Mouse (Mus musculus) hindbrain, embryonic 11.5 days (tissue): ENCODE measurements around the gene Clta. TPM values are rescaled to one million over a fixed set of nuclear protein-coding genes. Genes with fewer than 3 reads are reported as not detected.
"Not testable (repeated sequence)": the region's sequence is repeated elsewhere in the genome, so short reads cannot be mapped to it uniquely, and the experiment has no call there.

ENCODE experiments used
- ATAC-seq: fragments of 200-750 bp; cut with Nextera tagmentation; 2 replicates; pipeline ENCODE4 v1.8.0; 2017; ENCODE audit warnings: mild to moderate bottlenecking, moderate TSS enrichment, moderate library complexity; ENCODE audit not compliant: low FRiP score
- DNase-seq: peaks from one replicate; pipeline ENCODE4 v3.0.0-alpha.2; 2015; ENCODE audit warnings: low spot score
- H3K27ac ChIP-seq: fragments of 300-500 bp; sonication (generic); 2 replicates; pipeline ENCODE4 v1.5.1; 2014; ENCODE audit warnings: mild to moderate bottlenecking, low read depth, low read length
- H3K27me3 ChIP-seq: fragments of 300-500 bp; sonication (generic); 2 replicates; pipeline ENCODE4 v1.6.1; 2014; ENCODE audit warnings: mild to moderate bottlenecking, low read length, moderate library complexity, mixed read lengths; ENCODE audit not compliant: control insufficient read depth, insufficient read depth
- H3K36me3 ChIP-seq: fragments of 300-500 bp; sonication (generic); 2 replicates; pipeline ENCODE4 v1.6.1; 2014; ENCODE audit warnings: mild to moderate bottlenecking, low read length, moderate library complexity, mixed read lengths; ENCODE audit not compliant: control insufficient read depth, insufficient read depth
- H3K4me1 ChIP-seq: fragments of 300-500 bp; sonication (generic); replicated peaks from 2 replicates; pipeline ENCODE4 v1.6.1; 2014; ENCODE audit warnings: low read length, mixed read lengths; ENCODE audit not compliant: control insufficient read depth, insufficient read depth
- H3K4me2 ChIP-seq: fragments of 300-500 bp; sonication (generic); replicated peaks from 2 replicates; pipeline ENCODE4 v1.6.1; 2014; ENCODE audit warnings: mild to moderate bottlenecking, low read depth, low read length
- H3K4me3 ChIP-seq: fragments of 300-500 bp; sonication (generic); 2 replicates; pipeline ENCODE4 v1.5.1; 2014; ENCODE audit warnings: low read depth, low read length
- H3K9ac ChIP-seq: fragments of 300-500 bp; sonication (generic); 2 replicates; pipeline ENCODE4 v1.6.1; 2014; ENCODE audit warnings: low read depth, low read length
- H3K9me3 ChIP-seq: fragments of 300-500 bp; sonication (generic); 2 replicates; pipeline ENCODE4 v1.6.1; 2016; ENCODE audit warnings: low read length; ENCODE audit not compliant: control insufficient read depth
- WGBS: fragments of 180-500 bp; shearing (Covaris S2); extraction: QIAGEN DNeasy Blood & Tissue Kit; methylation state at CpG from one replicate; pipeline ENCODE4 v1.1.7; 2014; 5-methylcytosine and 5-hydroxymethylcytosine counted together
- polyA plus RNA-seq: library from polyadenylated mRNA; unstranded; fragments of >200 nt; fragmentation: Nextera tagmentation; extraction: Ambion mirVana; gene quantifications from 2 replicates; pipeline ENCODE4 v1.2.1, GENCODE M21; 2014

The Clta gene
- polyA plus RNA-seq, 1 experiment from 2014 or later: 284 TPM

GRCm38 (mm10) chr4:44025570-44025969, 21.3 kb downstream of the Clta start:
- H3K4me1 ChIP-seq: no peaks in the 10 kb centered on the region
- H3K27me3 ChIP-seq: no peaks in the 10 kb centered on the region; the same call in 1 of the 2 replicates

GRCm38 (mm10) chr4:44028303-44029135, 24.3 kb downstream of the Clta start:
- Histone ChIP-seq H3K4me3 (no peak overlapping the region), H3K4me1 (no peaks in the 10 kb centered on the region), H3K9me3 (no peaks in the 10 kb centered on the region), H3K27me3 (no peaks in the 10 kb centered on the region; the same call in 1 of the 2 replicates), H3K9ac (no peak overlapping the region), H3K36me3 (peaks cover 18% of the 10 kb centered on the region), H3K4me2 (no peak overlapping the region), H3K27ac (no peak overlapping the region)
- DNase-seq: no peak
- ATAC-seq: no peak
- WGBS: 63% methylated on average over 16 of the region's 16 CpGs

More at GRCm38 (mm10) chr4:44025570-44025969, 21.3 kb downstream of the Clta start:
- Histone ChIP-seq H3K9me3 (no peaks in the 10 kb centered on the region), H3K27ac (no peak overlapping the region), H3K4me3 (no peak overlapping the region), H3K9ac (no peak overlapping the region), H3K4me2 (no peak overlapping the region), H3K36me3 (peaks cover 15% of the 10 kb centered on the region)
- WGBS: 94% methylated on average over 6 of the region's 6 CpGs
- DNase-seq: no peak
- no peak for ATAC-seq

- ATAC-seq: no peak
- Histone ChIP-seq H3K4me2 (no peak overlapping the region), H3K4me1 (no peaks in the 10 kb centered on the region), H3K27me3 (no peaks in the 10 kb centered on the region; the same call in 1 of the 2 replicates), H3K9ac (no peak overlapping the region), H3K9me3 (no peaks in the 10 kb centered on the region), H3K36me3 (peaks cover 18% of the 10 kb centered on the region), H3K4me3 (no peak overlapping the region), H3K27ac (no peak overlapping the region)
- WGBS: 97% methylated on average over 15 of the region's 15 CpGs
- DNase-seq: no peak
Observed at GRCm38 (mm10) chr4:44029661-44030066, 25.4 kb downstream of the Clta start.

GRCm38 (mm10) chr4:44031521-44031920, 27.3 kb downstream of the Clta start:
- no peak overlapping the region for H3K9ac ChIP-seq
- H3K4me2 ChIP-seq: no peak overlapping the region
- no peak overlapping the region for H3K4me3 ChIP-seq
- no peaks in the 10 kb centered on the region; the same call in 1 of the 2 replicates for H3K27me3 ChIP-seq
- H3K4me1 ChIP-seq: no peaks in the 10 kb centered on the region
- no peak for DNase-seq
- H3K9me3 ChIP-seq: no peaks in the 10 kb centered on the region
- WGBS: 96% methylated on average over 5 of the region's 5 CpGs
- ATAC-seq: no peak
- H3K36me3 ChIP-seq: peaks cover 12% of the 10 kb centered on the region; the same call in 1 of the 2 replicates
- H3K27ac ChIP-seq: no peak overlapping the region

GRCm38 (mm10) chr4:44036455-44036854, 32.2 kb downstream of the Clta start:
- H3K9ac ChIP-seq: no peak overlapping the region
- no peaks in the 10 kb centered on the region for H3K9me3 ChIP-seq
- no peak overlapping the region for H3K27ac ChIP-seq
- peaks cover 5% of the 10 kb centered on the region; the same call in 1 of the 2 replicates for H3K36me3 ChIP-seq
- H3K27me3 ChIP-seq: no peaks in the 10 kb centered on the region
- H3K4me2 ChIP-seq: no peak overlapping the region
- H3K4me3 ChIP-seq: no peak overlapping the region
- WGBS: 86% methylated on average over 5 of the region's 5 CpGs
- H3K4me1 ChIP-seq: no peaks in the 10 kb centered on the region
- DNase-seq (no peak), ATAC-seq (no peak)

GRCm38 (mm10) chr4:44040802-44041201, 36.5 kb downstream of the Clta start:
- Histone ChIP-seq H3K9ac (no peak overlapping the region), H3K4me3 (no peak overlapping the region), H3K27me3 (no peaks in the 10 kb centered on the region), H3K9me3 (no peaks in the 10 kb centered on the region), H3K27ac (no peak overlapping the region), H3K36me3 (no peaks in the 10 kb centered on the region), H3K4me2 (no peak overlapping the region), H3K4me1 (no peaks in the 10 kb centered on the region)
- ATAC-seq: no peak
- no peak for DNase-seq
- WGBS: 94% methylated on average over 4 of the region's 4 CpGs

- no peak for ATAC-seq
- Histone ChIP-seq H3K9me3 (no peaks in the 10 kb centered on the region), H3K27me3 (no peaks in the 10 kb centered on the region), H3K9ac (no peak overlapping the region), H3K27ac (no peak overlapping the region), H3K4me2 (no peak overlapping the region), H3K36me3 (no peaks in the 10 kb centered on the region), H3K4me3 (no peak overlapping the region), H3K4me1 (no peaks in the 10 kb centered on the region)
- 97% methylated on average over 5 of the region's 5 CpGs for WGBS
- DNase-seq: no peak
Observed at GRCm38 (mm10) chr4:44042429-44042828, 38.2 kb downstream of the Clta start.

- DNase-seq, H3K9me3 ChIP-seq, ATAC-seq, H3K36me3 ChIP-seq, H3K27ac ChIP-seq, H3K27me3 ChIP-seq, H3K9ac ChIP-seq, H3K4me2 ChIP-seq, H3K4me3 ChIP-seq, H3K4me1 ChIP-seq: not testable (repeated sequence)
- 94% methylated on average over 4 of the region's 4 CpGs for WGBS
Observed at GRCm38 (mm10) chr4:44043182-44043581, 38.9 kb downstream of the Clta start.
